Mouse (Mus musculus) stomach, embryonic 16.5 days (tissue): ENCODE data around the gene Tfap2a. TPM values are rescaled to one million over a fixed set of nuclear protein-coding genes. Genes with fewer than 3 reads are reported as not detected.
A peak's percentile ranks its signal among the peaks of the same experiment; 100 is the strongest.

ENCODE experiments used
- ATAC-seq: fragments of 200-750 bp; cut with Nextera tagmentation; 2 replicates; pipeline ENCODE4 v1.8.0; 2017; ENCODE audit warnings: moderate number of reproducible peaks, moderate TSS enrichment; ENCODE audit not compliant: insufficient read depth, low FRiP score
- H3K27ac ChIP-seq: fragments of 300-500 bp; sonication (generic); 2 replicates; pipeline ENCODE4 v1.5.1; 2014; ENCODE audit warnings: low read length
- H3K27me3 ChIP-seq: fragments of 300-500 bp; sonication (generic); 2 replicates; pipeline ENCODE4 v1.6.1; 2014; ENCODE audit warnings: low read length, control low read depth, mixed read lengths; ENCODE audit not compliant: control insufficient read depth, insufficient read depth
- H3K36me3 ChIP-seq: fragments of 300-500 bp; sonication (generic); 2 replicates; pipeline ENCODE4 v1.6.1; 2014; ENCODE audit warnings: low read length; ENCODE audit not compliant: control insufficient read depth, insufficient read depth
- H3K4me1 ChIP-seq: fragments of 300-500 bp; sonication (generic); 2 replicates; pipeline ENCODE4 v1.6.1; 2014; ENCODE audit warnings: low read length, control low read depth, mixed read lengths; ENCODE audit not compliant: control insufficient read depth, insufficient read depth
- H3K4me2 ChIP-seq: fragments of 300-500 bp; sonication (generic); 2 replicates; pipeline ENCODE4 v1.6.1; 2014; ENCODE audit warnings: low read depth, low read length, mixed read lengths
- H3K4me3 ChIP-seq: fragments of 300-500 bp; sonication (generic); replicated peaks from 2 replicates; pipeline ENCODE4 v1.5.1; 2014; ENCODE audit warnings: mild to moderate bottlenecking, low read length
- H3K9ac ChIP-seq: fragments of 300-500 bp; sonication (generic); 2 replicates; pipeline ENCODE4 v1.6.1; 2014; ENCODE audit warnings: low read length
- H3K9me3 ChIP-seq: fragments of 300-500 bp; sonication (generic); replicated peaks from 2 replicates; pipeline ENCODE4 v1.6.1; 2016; ENCODE audit warnings: low read length, control low read depth; ENCODE audit not compliant: control insufficient read depth
- WGBS: fragments of 180-500 bp; shearing (Covaris S2); extraction: QIAGEN DNeasy Blood & Tissue Kit; methylation state at CpG from one replicate; pipeline ENCODE4 v1.1.7; 2014; 5-methylcytosine and 5-hydroxymethylcytosine counted together
- polyA plus RNA-seq: library from polyadenylated mRNA; unstranded; fragments of >200 nt; fragmentation: Nextera tagmentation; extraction: Ambion mirVana; gene quantifications from 2 replicates; pipeline ENCODE4 v1.2.1, GENCODE M21; 2015

The Tfap2a gene
- polyA plus RNA-seq, 1 experiment from 2014 or later = 1.4 TPM

DNA sequence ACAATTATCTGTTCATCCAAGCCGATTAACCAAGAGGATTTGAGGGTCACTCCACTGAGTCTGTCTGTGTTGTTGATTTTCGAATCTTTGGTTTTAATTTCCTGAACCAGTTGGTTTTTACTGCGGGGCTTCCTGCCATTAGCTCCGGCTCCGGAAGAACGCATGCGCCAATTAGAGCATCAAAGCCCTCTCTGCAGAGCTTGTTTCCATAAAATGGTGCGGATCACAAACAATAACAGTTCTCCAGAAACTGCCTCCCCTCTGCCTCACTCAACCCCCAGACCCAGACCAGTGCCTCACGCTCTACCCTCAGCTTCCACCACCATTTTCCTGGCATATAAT is 18.5 kb downstream of the Tfap2a start:
- no peak for ATAC-seq
- no peak overlapping the region for H3K9ac ChIP-seq
- no peaks in the 10 kb centered on the region for H3K9me3 ChIP-seq
- H3K4me2 ChIP-seq = no peak overlapping the region
- no peaks in the 10 kb centered on the region for H3K36me3 ChIP-seq
- 17% methylated on average over 9 of the region's 9 CpGs for WGBS
- 0 out of 2 replicates have a peak, but pooled peaks cover 9% of the 10 kb centered on the region for H3K4me1 ChIP-seq
- H3K27me3 ChIP-seq = peaks cover 59% of the 10 kb centered on the region
- H3K27ac ChIP-seq = peak overlapping the region; percentile 69; the same call in 1 of the 2 replicates
- no peak overlapping the region for H3K4me3 ChIP-seq

- WGBS = 17% methylated on average over 14 of the region's 14 CpGs
- Histone ChIP-seq H3K27ac (peak overlapping the region; percentile 69), H3K36me3 (no peaks in the 10 kb centered on the region), H3K4me3 (no peak overlapping the region), H3K4me2 (no peak overlapping the region), H3K4me1 (0 out of 2 replicates have a peak, but pooled peaks cover 9% of the 10 kb centered on the region), H3K27me3 (peaks cover 64% of the 10 kb centered on the region), H3K9ac (no peak overlapping the region), H3K9me3 (no peaks in the 10 kb centered on the region)
- ATAC-seq = no peak
Measured at GRCm38 (mm10) chr13:40719066-40719740, 19.0 kb downstream of the Tfap2a start.

- Histone ChIP-seq H3K9me3 (no peaks in the 10 kb centered on the region), H3K4me2 (peak overlapping the region; percentile 10), H3K27me3 (peaks cover 74% of the 10 kb centered on the region), H3K4me3 (no peak overlapping the region), H3K36me3 (no peaks in the 10 kb centered on the region), H3K4me1 (no peaks in the 10 kb centered on the region), H3K27ac (no peak overlapping the region), H3K9ac (no peak overlapping the region)
- ATAC-seq = no peak
- WGBS = 10% methylated on average over 33 of the region's 37 CpGs
Measured at GRCm38 (mm10) chr13:40716771-40717716, 21.1 kb downstream of the Tfap2a start.

DNA sequence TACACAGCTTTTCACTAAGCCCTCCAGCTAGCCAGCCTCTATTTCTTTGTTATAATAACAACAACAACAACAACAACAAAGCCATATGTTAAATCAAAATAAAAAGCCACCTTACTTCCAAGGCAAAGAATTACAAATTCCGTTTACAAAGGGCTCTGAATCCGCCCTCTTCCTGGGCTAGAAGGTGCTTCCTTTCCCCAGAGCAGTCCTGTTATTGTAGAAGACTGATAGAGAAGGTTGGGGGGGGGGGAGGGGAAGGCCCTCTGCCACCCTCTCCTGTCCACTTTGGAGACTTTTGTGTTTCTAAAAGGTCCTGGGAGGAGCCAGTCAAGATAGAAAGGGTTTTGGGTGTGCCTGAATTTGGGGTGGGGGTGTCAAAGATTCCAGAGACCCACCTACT is 23.6 kb downstream of the Tfap2a start:
- 10% methylated on average over 2 of the region's 2 CpGs for WGBS
- Histone ChIP-seq H3K9me3 (no peaks in the 10 kb centered on the region), H3K27me3 (peaks cover 81% of the 10 kb centered on the region), H3K9ac (no peak overlapping the region), H3K27ac (no peak overlapping the region), H3K4me2 (no peak overlapping the region), H3K36me3 (no peaks in the 10 kb centered on the region), H3K4me3 (no peak overlapping the region), H3K4me1 (no peaks in the 10 kb centered on the region)
- ATAC-seq = no peak

GRCm38 (mm10) chr13:40713681-40714080 is 24.5 kb downstream of the Tfap2a start:
- no peak overlapping the region for H3K4me2 ChIP-seq
- H3K27ac ChIP-seq = no peak overlapping the region
- no peak for ATAC-seq
- no peak overlapping the region for H3K4me3 ChIP-seq
- H3K9ac ChIP-seq = no peak overlapping the region
- H3K27me3 ChIP-seq = peaks cover 82% of the 10 kb centered on the region
- WGBS = 13% methylated on average over 5 of the region's 5 CpGs
- H3K36me3 ChIP-seq = no peaks in the 10 kb centered on the region
- no peaks in the 10 kb centered on the region for H3K9me3 ChIP-seq
- no peaks in the 10 kb centered on the region for H3K4me1 ChIP-seq

GRCm38 (mm10) chr13:40713241-40713640 is 24.9 kb downstream of the Tfap2a start:
- no peaks in the 10 kb centered on the region for H3K9me3 ChIP-seq
- H3K27ac ChIP-seq = no peak overlapping the region
- 9% methylated on average over 4 of the region's 4 CpGs for WGBS
- H3K27me3 ChIP-seq = peaks cover 82% of the 10 kb centered on the region
- no peak overlapping the region for H3K4me2 ChIP-seq
- no peak overlapping the region for H3K9ac ChIP-seq
- no peaks in the 10 kb centered on the region for H3K36me3 ChIP-seq
- no peak overlapping the region for H3K4me3 ChIP-seq
- H3K4me1 ChIP-seq = no peaks in the 10 kb centered on the region
- no peak for ATAC-seq

DNA sequence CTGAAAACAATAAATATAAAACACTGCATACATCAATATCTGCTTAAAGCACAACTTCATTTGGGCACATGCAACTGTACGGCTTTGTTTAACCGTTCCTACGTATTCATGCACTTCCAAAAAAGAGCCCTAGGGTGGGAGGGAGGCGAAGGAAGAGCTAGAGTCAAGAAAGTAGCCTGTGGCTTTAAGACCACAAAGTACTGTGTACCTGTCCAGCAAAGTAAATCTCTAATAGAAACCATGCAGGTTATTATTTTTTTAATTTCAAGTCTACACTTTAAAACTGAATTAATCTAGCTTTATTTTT is 25.7 kb downstream of the Tfap2a start:
- no peak overlapping the region for H3K27ac ChIP-seq
- peaks cover 79% of the 10 kb centered on the region for H3K27me3 ChIP-seq
- no peak overlapping the region for H3K9ac ChIP-seq
- WGBS = 5% methylated on average over 4 of the region's 4 CpGs
- no peak overlapping the region for H3K4me3 ChIP-seq
- no peak overlapping the region for H3K4me2 ChIP-seq
- no peaks in the 10 kb centered on the region for H3K36me3 ChIP-seq
- H3K4me1 ChIP-seq = no peaks in the 10 kb centered on the region
- no peaks in the 10 kb centered on the region for H3K9me3 ChIP-seq
- no peak for ATAC-seq

- Histone ChIP-seq H3K36me3 (no peaks in the 10 kb centered on the region), H3K4me2 (no peak overlapping the region), H3K9ac (no peak overlapping the region), H3K4me1 (no peaks in the 10 kb centered on the region), H3K27me3 (peaks cover 79% of the 10 kb centered on the region), H3K4me3 (no peak overlapping the region), H3K27ac (no peak overlapping the region), H3K9me3 (no peaks in the 10 kb centered on the region)
- 1% methylated on average over 7 of the region's 7 CpGs for WGBS
- ATAC-seq = no peak
Measured at GRCm38 (mm10) chr13:40711661-40712525, 26.3 kb downstream of the Tfap2a start.

DNA sequence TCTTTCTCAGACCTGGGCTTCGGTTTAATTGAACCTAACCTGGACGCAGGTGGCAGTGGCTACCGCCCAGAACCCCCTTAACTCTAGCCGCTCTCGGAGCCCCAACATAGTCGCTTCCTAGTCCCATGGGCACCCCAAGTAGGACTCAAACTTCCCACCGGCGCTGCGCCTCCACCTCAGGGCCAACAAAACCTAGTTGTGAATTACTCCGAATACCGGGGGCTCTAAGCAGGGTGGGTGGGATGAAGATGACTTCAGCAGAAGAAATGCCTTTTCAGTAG is 28.2 kb downstream of the Tfap2a start:
- Histone ChIP-seq H3K9me3 (no peaks in the 10 kb centered on the region), H3K27me3 (peaks cover 89% of the 10 kb centered on the region), H3K9ac (no peak overlapping the region), H3K4me1 (no peaks in the 10 kb centered on the region), H3K27ac (no peak overlapping the region), H3K4me2 (no peak overlapping the region), H3K36me3 (no peaks in the 10 kb centered on the region), H3K4me3 (no peak overlapping the region)
- WGBS = 2% methylated on average over 11 of the region's 11 CpGs
- ATAC-seq = no peak
